Mouse (Mus musculus) lung, embryonic 14.5 days (tissue): ENCODE measurements at regions not wholly inside any gene's neighbourhood (a gene's known extent, or its start where the extent isn't known, plus 50 kb on each side); places are given as distances from the start of the nearest gene placed in this dataset.

Source experiments
- ATAC-seq: fragments of 200-750 bp; cut with Nextera tagmentation; 2 replicates; pipeline ENCODE4 v1.8.0; 2017; ENCODE audit warnings: mild to moderate bottlenecking, moderate TSS enrichment, moderate library complexity; ENCODE audit not compliant: insufficient read depth
- DNase-seq: peaks from one replicate; pipeline ENCODE4 v3.0.0-alpha.2; 2015
- H3K27ac ChIP-seq: fragments of 300-500 bp; sonication (generic); 2 replicates; pipeline ENCODE4 v1.5.1; 2014; ENCODE audit warnings: low read depth, mild to moderate bottlenecking, moderate library complexity
- H3K27me3 ChIP-seq: fragments of 300-500 bp; sonication (generic); 2 replicates; pipeline ENCODE4 v1.6.1; 2014; ENCODE audit warnings: low read length, control low read depth; ENCODE audit not compliant: insufficient read depth
- H3K36me3 ChIP-seq: fragments of 300-500 bp; sonication (generic); 2 replicates; pipeline ENCODE4 v1.6.1; 2014; ENCODE audit warnings: control low read depth; ENCODE audit not compliant: insufficient read depth
- H3K4me1 ChIP-seq: fragments of 300-500 bp; sonication (generic); 2 replicates; pipeline ENCODE4 v1.6.1; 2014; ENCODE audit warnings: antibody characterized with exemption, control low read depth; ENCODE audit not compliant: insufficient read depth
- H3K4me2 ChIP-seq: fragments of 300-500 bp; sonication (generic); 2 replicates; pipeline ENCODE4 v1.6.1; 2014; ENCODE audit warnings: mild to moderate bottlenecking
- H3K4me3 ChIP-seq: fragments of 300-500 bp; sonication (generic); 2 replicates; pipeline ENCODE4 v1.5.1; 2014; ENCODE audit warnings: low read depth, low read length
- H3K9ac ChIP-seq: fragments of 300-500 bp; sonication (generic); 2 replicates; pipeline ENCODE4 v1.6.1; 2014
- H3K9me3 ChIP-seq: fragments of 300-500 bp; sonication (generic); 2 replicates; pipeline ENCODE4 v1.6.1; 2016; ENCODE audit warnings: low read depth, low read length, control low read depth
- CTCF ChIP-seq: IDR thresholded peaks from 2 replicates; pipeline ENCODE4 v1.5.1; 2016; ENCODE audit warnings: antibody characterized with exemption, low read depth
- WGBS: fragments of 180-500 bp; shearing (Covaris S2); extraction: QIAGEN DNeasy Blood & Tissue Kit; methylation state at CpG from one replicate; pipeline ENCODE4 v1.1.7; 2014; 5-methylcytosine and 5-hydroxymethylcytosine counted together

- Histone ChIP-seq H3K9me3 (no peaks in the 10 kb centered on the region), H3K9ac (no peak overlapping the region), H3K4me2 (peak overlapping the region; percentile 57), H3K4me1 (peaks cover 4% of the 10 kb centered on the region; the same call in 1 of the 2 replicates), H3K4me3 (no peak overlapping the region), H3K36me3 (no peaks in the 10 kb centered on the region), H3K27ac (no peak overlapping the region), H3K27me3 (no peaks in the 10 kb centered on the region)
- WGBS: 25% methylated on average over 4 of the region's 4 CpGs
- no peak for DNase-seq
- no peak for TF ChIP-seq CTCF
- peak; percentile 41; the same call in 1 of the 2 replicates for ATAC-seq
Observed at GRCm38 (mm10) chr12:26068685-26069008, 346.4 kb downstream of the Rnf144a start.

DNA sequence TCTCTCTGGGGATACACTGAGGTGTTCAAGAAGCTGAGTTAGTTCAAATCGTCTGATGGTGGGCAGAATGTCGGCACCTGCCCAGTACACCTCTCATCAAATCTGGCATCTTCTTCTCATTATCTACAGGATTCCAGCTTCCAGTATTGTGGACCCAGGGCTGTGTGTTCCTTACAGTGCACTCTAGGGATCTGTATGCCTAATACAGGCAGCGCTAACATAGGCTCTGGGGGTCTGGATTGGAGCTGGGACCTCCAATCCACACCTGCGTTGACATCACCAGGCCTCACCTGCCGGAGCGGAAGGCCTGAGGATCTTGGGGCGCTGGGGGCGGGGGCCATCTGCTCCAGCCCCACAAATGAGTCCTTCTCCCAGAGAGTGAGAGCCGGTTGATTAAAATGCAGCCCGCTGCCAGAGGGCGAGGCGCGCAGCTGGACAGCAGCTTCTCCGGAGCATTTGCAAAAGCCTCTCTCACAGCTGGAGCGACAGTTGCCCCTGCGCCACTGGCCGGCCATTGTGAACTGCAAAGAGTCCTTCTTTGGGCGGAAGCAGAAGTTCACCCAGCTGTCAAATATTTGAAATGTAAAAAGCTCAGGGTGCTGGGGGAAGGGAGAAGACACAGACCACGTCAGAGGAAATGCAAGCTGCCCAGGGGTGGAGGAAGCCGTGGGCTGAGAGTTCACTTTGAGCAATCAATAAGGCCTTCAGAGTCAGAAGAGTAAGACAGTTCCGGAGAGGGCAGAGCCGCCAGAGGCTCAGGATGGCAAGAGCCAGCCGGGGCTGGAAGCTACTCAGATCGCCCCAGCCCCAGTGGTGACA lies 347.0 kb downstream of the Rnf144a start:
- H3K9ac ChIP-seq: no peak overlapping the region; the same call in 1 of the 2 replicates
- H3K4me1 ChIP-seq: peaks cover 4% of the 10 kb centered on the region; the same call in 1 of the 2 replicates
- DNase-seq (peak; percentile 62), ATAC-seq (peak; percentile 58)
- H3K4me2 ChIP-seq: peak overlapping the region; percentile 57
- no peak overlapping the region for H3K27ac ChIP-seq
- peak overlapping the region; percentile 10; the same call in 1 of the 2 replicates for H3K4me3 ChIP-seq
- no peak for TF ChIP-seq CTCF
- H3K27me3 ChIP-seq: no peaks in the 10 kb centered on the region
- no peaks in the 10 kb centered on the region for H3K9me3 ChIP-seq
- WGBS: 7% methylated on average over 24 of the region's 24 CpGs
- H3K36me3 ChIP-seq: no peaks in the 10 kb centered on the region

- DNase-seq: no peak
- Histone ChIP-seq H3K4me2 (no peak overlapping the region), H3K27ac (no peak overlapping the region), H3K27me3 (no peaks in the 10 kb centered on the region), H3K9ac (no peak overlapping the region), H3K9me3 (no peaks in the 10 kb centered on the region), H3K4me1 (no peaks in the 10 kb centered on the region), H3K36me3 (no peaks in the 10 kb centered on the region), H3K4me3 (no peak overlapping the region)
- WGBS: 25% methylated on average over 3 of the region's 3 CpGs
- no peak for TF ChIP-seq CTCF
- ATAC-seq: no peak
Observed at GRCm38 (mm10) chr12:26060378-26060777, 354.7 kb downstream of the Rnf144a start.

DNA sequence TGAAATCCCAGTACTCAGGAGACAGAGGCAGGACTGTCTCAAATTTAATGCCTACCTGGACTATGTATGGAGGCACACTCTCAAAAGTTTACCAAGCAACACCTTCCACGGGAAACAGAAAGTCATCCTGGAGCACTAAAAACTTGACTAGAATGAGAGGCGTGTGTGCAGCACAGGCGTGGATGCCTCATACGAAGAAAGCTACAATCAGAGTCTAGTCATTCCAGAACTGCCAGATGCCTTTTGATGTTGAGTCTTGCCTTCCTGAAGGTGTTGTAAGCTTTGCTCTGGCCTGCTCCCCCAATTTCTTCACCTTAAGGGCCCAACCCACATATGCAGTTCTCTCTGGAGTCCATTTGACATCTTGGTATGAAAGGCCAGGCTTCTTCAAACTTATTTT lies 356.0 kb downstream of the Rnf144a start:
- 84% methylated on average over 4 of the region's 4 CpGs for WGBS
- H3K36me3 ChIP-seq: no peaks in the 10 kb centered on the region
- DNase-seq (no peak), ATAC-seq (no peak)
- H3K27me3 ChIP-seq: no peaks in the 10 kb centered on the region
- no peaks in the 10 kb centered on the region for H3K4me1 ChIP-seq
- H3K27ac ChIP-seq: no peak overlapping the region
- H3K4me2 ChIP-seq: no peak overlapping the region
- TF ChIP-seq CTCF: no peak
- no peaks in the 10 kb centered on the region for H3K9me3 ChIP-seq
- no peak overlapping the region for H3K9ac ChIP-seq
- no peak overlapping the region for H3K4me3 ChIP-seq

DNA sequence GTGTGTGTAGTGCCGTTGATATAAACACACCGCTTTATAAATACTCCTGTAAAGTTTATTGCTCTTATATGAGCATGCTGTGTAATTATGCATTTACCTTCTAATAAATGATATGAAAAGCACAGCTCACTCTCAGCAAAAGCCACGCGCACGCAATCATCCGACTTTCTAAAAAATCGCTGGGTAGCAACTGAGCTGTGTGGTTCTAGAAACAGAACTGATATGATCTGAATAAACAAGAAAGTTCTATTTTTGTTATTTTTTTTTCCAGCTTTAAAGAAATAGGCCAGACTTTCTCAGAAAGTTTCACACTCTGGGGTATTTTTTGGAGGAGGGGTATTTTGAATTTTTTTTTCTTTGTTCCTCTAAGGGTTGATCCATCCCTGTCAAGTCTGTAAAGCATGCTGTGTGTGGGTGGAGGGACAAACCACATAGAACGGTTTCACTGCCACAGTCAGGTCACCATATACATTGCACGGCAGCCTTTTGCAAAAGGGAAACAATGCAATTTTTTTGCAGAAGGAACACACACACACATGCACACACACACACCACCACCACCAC lies 357.5 kb downstream of the Rnf144a start:
- no peak for TF ChIP-seq CTCF
- Histone ChIP-seq H3K4me3 (no peak overlapping the region), H3K36me3 (no peaks in the 10 kb centered on the region), H3K9me3 (no peaks in the 10 kb centered on the region), H3K4me2 (no peak overlapping the region), H3K27me3 (no peaks in the 10 kb centered on the region), H3K27ac (no peak overlapping the region), H3K4me1 (no peaks in the 10 kb centered on the region), H3K9ac (no peak overlapping the region)
- DNase-seq: no peak
- ATAC-seq: no peak
- WGBS: 79% methylated on average over 9 of the region's 9 CpGs

- Histone ChIP-seq H3K9me3 (no peaks in the 10 kb centered on the region), H3K9ac (no peak overlapping the region), H3K4me3 (no peak overlapping the region), H3K27ac (no peak overlapping the region), H3K36me3 (no peaks in the 10 kb centered on the region), H3K27me3 (no peaks in the 10 kb centered on the region), H3K4me2 (no peak overlapping the region), H3K4me1 (no peaks in the 10 kb centered on the region)
- no peak for ATAC-seq
- no peak for DNase-seq
- WGBS: 72% methylated on average over 6 of the region's 6 CpGs
- no peak for TF ChIP-seq CTCF
Observed at GRCm38 (mm10) chr12:26046991-26047390, 368.1 kb downstream of the Rnf144a start.

DNA sequence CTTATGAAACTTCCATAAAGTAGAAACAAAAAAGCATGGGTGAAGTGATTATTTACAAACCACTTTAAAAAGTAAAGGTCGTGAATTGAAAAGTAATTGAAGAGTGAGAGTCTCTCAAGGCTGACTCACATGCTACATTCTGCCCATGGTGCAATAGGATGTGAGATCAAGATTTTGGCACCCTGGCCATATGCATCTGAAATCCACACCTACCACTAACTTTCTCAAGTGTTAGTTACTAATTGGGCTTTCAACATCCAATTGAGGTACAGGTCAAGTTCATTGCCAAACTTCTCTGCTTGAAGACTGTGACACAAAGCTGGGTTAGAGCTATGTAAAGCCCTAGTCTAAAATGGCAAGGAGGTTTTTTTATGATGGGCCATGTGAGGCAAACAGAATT lies 369.7 kb downstream of the Rnf144a start:
- no peak for DNase-seq
- no peaks in the 10 kb centered on the region for H3K36me3 ChIP-seq
- ATAC-seq: no peak
- no peaks in the 10 kb centered on the region for H3K9me3 ChIP-seq
- no peaks in the 10 kb centered on the region for H3K27me3 ChIP-seq
- TF ChIP-seq CTCF: no peak
- no peak overlapping the region for H3K4me3 ChIP-seq
- no peak overlapping the region for H3K27ac ChIP-seq
- H3K9ac ChIP-seq: no peak overlapping the region
- no peaks in the 10 kb centered on the region for H3K4me1 ChIP-seq
- no peak overlapping the region for H3K4me2 ChIP-seq
- 89% methylated on average over 1 of the region's 1 CpGs for WGBS
